Mouse (Mus musculus) ovary, postnatal 14 days (tissue): ENCODE results near the gene Vmn1r27.

Experiments used
- DNase-seq: peaks from one replicate; pipeline ENCODE4 v3.0.0; 2022; ENCODE audit warnings: low spot score

Vmn1r27 gene

GRCm38 (mm10) chr6:58218721-58219120 is at the start of gene Vmn1r27:
Vmn1r27 (minus strand) TSS chr6:58218821.
- DNase-seq, result no peak

DNA sequence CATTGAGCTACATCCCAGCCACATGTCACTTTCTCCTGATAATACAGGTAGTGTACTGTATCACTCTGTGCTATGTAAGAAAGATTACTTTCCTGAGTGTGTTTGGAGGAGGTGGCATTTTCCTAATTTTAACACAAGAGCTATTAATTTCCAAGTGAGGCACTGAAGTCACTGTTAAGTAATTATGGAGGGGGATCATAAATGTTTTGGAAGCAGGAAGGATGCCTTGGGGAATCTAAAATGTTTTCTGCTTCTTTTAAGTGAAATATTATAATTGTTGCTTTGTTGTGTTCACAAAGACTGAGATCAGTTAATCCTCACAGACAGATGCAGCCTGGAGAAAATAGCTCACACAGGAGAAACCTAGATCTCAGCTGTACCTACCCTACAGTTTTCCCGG is 43.1 kb upstream of the Vmn1r27 start, which contains the start of gene Vmn1r28:
Gene Vmn1r28 (plus strand): TSS at position 301 of the 400 bp plus-strand sequence.
- no peak for DNase-seq

- no peak for DNase-seq
Measured at GRCm38 (mm10) chr6:58216119-58216518, 2.5 kb downstream of the Vmn1r27 start.
